Mouse (Mus musculus): ENCODE measurements at regions not wholly inside any gene's neighbourhood (a gene's known extent, or its start where the extent isn't known, plus 50 kb on each side); places are given as distances from the start of the nearest gene placed in this dataset.

- TF ChIP-seq ZNF384 (IDR thresholded peaks at IDR 0.05; ENCODE audit: low read depth, low read length) (no peak), HCFC1 (IDR thresholded peaks at IDR 0.05; ENCODE audit: borderline replicate concordance, insufficient read depth, low read length) (no peak), ZC3H11A (IDR thresholded peaks at IDR 0.05; ENCODE audit: borderline replicate concordance, low read depth, low read length) (no peak), MAFK (IDR thresholded peaks at IDR 0.05; ENCODE audit: insufficient read depth, low read depth, low read length) (no peak)
Observed at GRCm38 (mm10) chr12:54572866-54573265, 83.5 kb downstream of the Sptssa start.
